ENCODE assay signal across 8 mouse cellular contexts in the genomic region with DNA sequence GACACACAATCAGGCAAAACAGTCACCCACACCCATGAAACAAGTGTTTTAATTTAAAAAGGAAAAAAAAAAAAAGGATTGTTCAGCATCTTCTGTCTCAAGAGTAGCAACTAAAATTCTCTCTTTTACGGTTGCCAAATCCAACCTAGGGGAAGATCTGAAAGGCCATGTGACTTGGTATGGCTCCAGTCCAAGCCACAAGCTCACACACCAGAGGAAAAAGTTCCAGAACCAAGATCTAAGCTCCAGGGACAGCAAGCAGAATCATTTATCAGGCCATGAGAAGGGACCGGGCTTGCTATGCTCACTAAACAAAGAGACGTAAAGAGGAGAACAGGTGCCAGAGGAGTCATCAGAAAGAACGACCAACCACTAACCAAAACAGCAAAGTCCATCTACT. TPM values are rescaled to one million over a fixed set of nuclear protein-coding genes. Genes with fewer than 3 reads are reported as not detected.
DNase-seq lines count a peak whose midpoint lies in the region; ATAC-seq and TF ChIP-seq lines count a peak whose summit lies in the region.

No protein-coding gene starts in this region.

- peak overlapping the region; percentile 48 for H3K4me3 ChIP-seq in bone marrow macrophage, adult 2 months (ENCODE audit: insufficient read depth, low read length)
- peak overlapping the region; percentile 74 for H3K4me3 ChIP-seq in liver, embryonic 12.5 days

- no peaks in the 10 kb centered on the region for H3K9me3 ChIP-seq in liver, embryonic 12.5 days (replicated peaks)

- no peak for TF ChIP-seq POLR2A in bone marrow macrophage, adult 2 months (IDR thresholded peaks at IDR 0.05; ENCODE audit: borderline replicate concordance, low read depth, low read length)

- TF ChIP-seq CTCF in bone marrow macrophage, adult 2 months (IDR thresholded peaks at IDR 0.05; ENCODE audit: low read depth, low read length) = no peak

- peak; percentile 40 for DNase-seq in cerebellum, adult 9-10 months
- no peak for DNase-seq in cerebellum, postnatal 36 days
- DNase-seq in heart, postnatal 10 days = peak; percentile 26 to 38
- peak; percentile 48 for DNase-seq in skeletal muscle tissue, adult 2 months (ENCODE audit: low read depth, low spot score)
- DNase-seq in layer of hippocampus, adult 18-20 months (ENCODE audit: low spot score in 2 of 2) = no peak
- DNase-seq in urinary bladder, adult 2 months (ENCODE audit: low spot score) = no peak

- peaks cover 15% of the 10 kb centered on the region for H3K4me1 ChIP-seq in bone marrow macrophage, adult 2 months (ENCODE audit: control insufficient read depth, insufficient read depth, low read length)
- H3K4me1 ChIP-seq in liver, embryonic 12.5 days = peaks cover 34% of the 10 kb centered on the region

- H3K27me3 ChIP-seq in liver, embryonic 12.5 days (replicated peaks) = no peaks in the 10 kb centered on the region

- H3K36me3 ChIP-seq in liver, embryonic 12.5 days = peaks cover 8% of the 10 kb centered on the region

- peak overlapping the region; percentile 75 for H3K27ac ChIP-seq in bone marrow macrophage, adult 2 months (ENCODE audit: insufficient read depth, low read depth, low read length)
- no peak overlapping the region for H3K27ac ChIP-seq in liver, embryonic 12.5 days

- H3K4me2 ChIP-seq in liver, embryonic 12.5 days = peak overlapping the region; percentile 97

- ATAC-seq in liver, embryonic 12.5 days = no peak

- peak overlapping the region; percentile 83 for H3K9ac ChIP-seq in liver, embryonic 12.5 days

- WGBS in liver, embryonic 12.5 days (ENCODE audit: insufficient replicate concordance) = 48% methylated on average over 4 of the region's 4 CpGs

- intact Hi-C loops in heart, postnatal 10 days (cut with DNase I) = no loop called here

RNA-seq across cellular contexts. Expression of a gene that starts 1.5 kb away (rescaled TPM):
- polyA plus RNA-seq in bone marrow macrophage, adult 2 months (2012; ENCODE audit: insufficient read depth, insufficient read length, missing spikeins) = 16.0 and 17.8 TPM in 2 replicates
- total RNA-seq in heart, postnatal 10 days (2021) = 10 to 100 TPM; 33.5 to 34.1 TPM
- polyA plus RNA-seq in liver, embryonic 12.5 days (2016; fragmentation: Nextera tagmentation; extraction: Ambion mirVana) = 32.4 and 40.7 TPM in 2 replicates
- 10 to 100 TPM; 24.7 to 27.3 TPM for total RNA-seq in layer of hippocampus, adult 18-20 months (2021)
- polyA plus RNA-seq in urinary bladder, adult 2 months (2012; rRNA removed) = 20.9 and 24.2 TPM in 2 replicates

RNA-seq across cellular contexts. Expression of a gene that starts 1.8 kb away (rescaled TPM):
- polyA plus RNA-seq in bone marrow macrophage, adult 2 months (2012; ENCODE audit: insufficient read depth, insufficient read length, missing spikeins) = 0.61 TPM in 1 of 2 replicates, not detected in the other
- total RNA-seq in heart, postnatal 10 days (2021) = 1 to 10 TPM; 1.2 TPM
- polyA plus RNA-seq in liver, embryonic 12.5 days (2016; fragmentation: Nextera tagmentation; extraction: Ambion mirVana) = 0.11 and 0.19 TPM in 2 replicates
- under 1 TPM; 0.56 to 0.77 TPM for total RNA-seq in layer of hippocampus, adult 18-20 months (2021)
- 1.0 and 1.1 TPM in 2 replicates for polyA plus RNA-seq in urinary bladder, adult 2 months (2012; rRNA removed)

RNA-seq across cellular contexts. Expression of a gene that starts 24.4 kb away (rescaled TPM):
- polyA plus RNA-seq in bone marrow macrophage, adult 2 months (2012; ENCODE audit: insufficient read depth, insufficient read length, missing spikeins) = 77.1 and 84.1 TPM in 2 replicates
- total RNA-seq in heart, postnatal 10 days (2021) = 10 to 100 TPM; 27.6 to 29.5 TPM
- 326 and 340 TPM in 2 replicates for polyA plus RNA-seq in liver, embryonic 12.5 days (2016; fragmentation: Nextera tagmentation; extraction: Ambion mirVana)
- total RNA-seq in layer of hippocampus, adult 18-20 months (2021) = 10 to 100 TPM; 19.5 to 21.0 TPM
- 24.1 and 28.1 TPM in 2 replicates for polyA plus RNA-seq in urinary bladder, adult 2 months (2012; rRNA removed)

RNA-seq across cellular contexts. Expression of a gene that starts 30.0 kb away (rescaled TPM):
- 58.6 and 69.4 TPM in 2 replicates for polyA plus RNA-seq in bone marrow macrophage, adult 2 months (2012; ENCODE audit: insufficient read depth, insufficient read length, missing spikeins)
- 10 to 100 TPM; 16.8 to 20.7 TPM for total RNA-seq in heart, postnatal 10 days (2021)
- 199 and 203 TPM in 2 replicates for polyA plus RNA-seq in liver, embryonic 12.5 days (2016; fragmentation: Nextera tagmentation; extraction: Ambion mirVana)
- total RNA-seq in layer of hippocampus, adult 18-20 months (2021) = 1 to 10 TPM; 3.2 to 3.3 TPM
- polyA plus RNA-seq in urinary bladder, adult 2 months (2012; rRNA removed) = 6.6 and 6.9 TPM in 2 replicates

RNA-seq across cellular contexts. Expression of a gene that starts 30.2 kb away (rescaled TPM):
- polyA plus RNA-seq in bone marrow macrophage, adult 2 months (2012; ENCODE audit: insufficient read depth, insufficient read length, missing spikeins) = 11.4 and 14.4 TPM in 2 replicates
- 10 to 100 TPM; 16.5 to 20.8 TPM for total RNA-seq in heart, postnatal 10 days (2021)
- 26.4 and 27.3 TPM in 2 replicates for polyA plus RNA-seq in liver, embryonic 12.5 days (2016; fragmentation: Nextera tagmentation; extraction: Ambion mirVana)
- total RNA-seq in layer of hippocampus, adult 18-20 months (2021) = 10 to 100 TPM; 22.6 to 23.4 TPM
- polyA plus RNA-seq in urinary bladder, adult 2 months (2012; rRNA removed) = 30.9 and 39.0 TPM in 2 replicates

Comparison
In these comparisons a context has a peak if more than half of its experiments do, and no peak if none do; other contexts are left out.
1. DNase-seq: peak in cerebellum, adult 9-10 months (single experiment), heart, postnatal 10 days (2 of 2) and skeletal muscle tissue, adult 2 months (single experiment); none in cerebellum, postnatal 36 days (0 of 2), layer of hippocampus, adult 18-20 months (0 of 2) and urinary bladder, adult 2 months (single experiment).